Mouse (Mus musculus) hindbrain, embryonic 10.5 days (tissue): ENCODE data around the gene Abca3. TPM values are rescaled to one million over a fixed set of nuclear protein-coding genes. Genes with fewer than 3 reads are reported as not detected.
A peak's percentile ranks its signal among the peaks of the same experiment; 100 is the strongest.
"Not testable (repeated sequence)": the region's sequence is repeated elsewhere in the genome, so short reads cannot be mapped to it uniquely, and the experiment has no call there.

Experiments
- DNase-seq: peaks from one replicate; pipeline ENCODE4 v3.0.0-alpha.2; 2017; ENCODE audit warnings: low spot score
- H3K27ac ChIP-seq: fragments of 300-500 bp; sonication (generic); 2 replicates; pipeline ENCODE4 v1.5.1; 2016; ENCODE audit warnings: mild to moderate bottlenecking, moderate library complexity
- H3K27me3 ChIP-seq: fragments of 300-500 bp; sonication (generic); 2 replicates; pipeline ENCODE4 v1.6.1; 2016; ENCODE audit warnings: mild to moderate bottlenecking; ENCODE audit not compliant: poor library complexity, insufficient read depth, severe bottlenecking
- H3K36me3 ChIP-seq: fragments of 300-500 bp; sonication (generic); 2 replicates; pipeline ENCODE4 v1.6.1; 2016; ENCODE audit warnings: mild to moderate bottlenecking, moderate library complexity
- H3K4me1 ChIP-seq: fragments of 300-500 bp; sonication (generic); replicated peaks from 2 replicates; pipeline ENCODE4 v1.6.1; 2016; ENCODE audit warnings: mild to moderate bottlenecking
- H3K4me3 ChIP-seq: fragments of 300-500 bp; sonication (generic); 2 replicates; pipeline ENCODE4 v1.5.1; 2016; ENCODE audit warnings: mild to moderate bottlenecking, moderate library complexity
- H3K9me3 ChIP-seq: fragments of 300-500 bp; sonication (generic); 2 replicates; pipeline ENCODE4 v1.6.1; 2016; ENCODE audit warnings: mild to moderate bottlenecking, moderate library complexity
- whole genome bisulfite sequencing: fragments of 180-500 bp; shearing (Covaris S2); methylation state at CpG from one replicate; pipeline ENCODE4 v1.1.7; 2016; 5-methylcytosine and 5-hydroxymethylcytosine counted together
- polyA plus RNA-seq: library from polyadenylated mRNA; unstranded; fragments of >200 nt; fragmentation: Nextera tagmentation; extraction: Ambion mirVana; gene quantifications from 2 replicates; pipeline ENCODE4 v1.2.1, GENCODE M21; 2016

Abca3 gene
- polyA plus RNA-seq, 1 experiment from 2014 or later, result 13.7 TPM

- H3K27ac ChIP-seq, result no peak overlapping the region
- peaks cover 35% of the 10 kb centered on the region for H3K36me3 ChIP-seq
- H3K4me1 ChIP-seq, result peaks cover 19% of the 10 kb centered on the region
- DNase-seq, result no peak
- H3K27me3 ChIP-seq, result no peaks in the 10 kb centered on the region
- WGBS, result 88% methylated on average over 2 of the region's 2 CpGs
- no peak overlapping the region for H3K4me3 ChIP-seq
- H3K9me3 ChIP-seq, result no peaks in the 10 kb centered on the region
These were observed 101.6 kb downstream of the Abca3 start for GRCm38 (mm10) chr17:24453372-24453771.

- Histone ChIP-seq H3K27me3 (no peaks in the 10 kb centered on the region), H3K9me3 (no peaks in the 10 kb centered on the region), H3K27ac (peak overlapping the region; percentile 95), H3K4me3 (peak overlapping the region; percentile 92), H3K4me1 (peaks cover 19% of the 10 kb centered on the region), H3K36me3 (peaks cover 26% of the 10 kb centered on the region)
- 15% methylated on average over 14 of the region's 14 CpGs for WGBS
- no peak for DNase-seq
These were observed 102.5 kb downstream of the Abca3 start for GRCm38 (mm10) chr17:24454218-24454755.

DNA sequence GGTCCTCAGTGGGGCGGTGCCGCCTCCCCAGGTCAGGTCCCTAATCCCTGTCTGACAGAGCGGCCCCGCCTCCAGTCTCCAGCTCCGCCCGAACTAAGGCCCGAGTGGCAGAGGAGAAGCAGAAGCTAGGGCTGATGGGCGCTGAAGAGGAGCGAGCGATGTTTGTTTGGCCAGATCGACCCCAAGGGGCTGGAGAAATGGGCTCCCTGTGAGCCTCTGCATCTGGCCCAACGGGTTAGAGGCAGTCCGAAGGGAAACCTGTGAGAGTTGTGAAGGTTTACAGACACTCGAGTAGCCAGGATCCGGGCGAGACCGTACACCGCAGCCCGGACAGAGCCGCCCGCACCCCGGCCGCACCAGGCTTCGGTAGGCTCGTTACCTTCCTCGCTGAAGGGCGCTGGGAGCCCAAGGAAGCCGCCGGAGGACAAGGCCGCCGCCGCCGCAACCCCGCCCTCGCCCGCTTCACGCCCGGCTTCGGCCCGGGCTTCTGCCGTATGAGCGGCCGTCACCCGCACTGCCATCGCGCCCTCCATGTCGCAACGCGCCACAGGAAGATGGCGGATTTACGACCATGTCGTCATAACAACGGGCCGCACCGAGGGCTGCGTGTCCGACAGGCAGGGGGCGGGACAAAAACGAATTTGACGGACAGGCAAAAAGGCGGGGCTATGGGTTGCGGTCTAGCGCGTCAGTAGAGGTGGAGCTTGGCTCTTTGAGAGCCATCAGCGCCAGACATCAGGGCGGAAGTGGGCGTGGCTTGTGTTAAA is 103.2 kb downstream of the Abca3 start:
- under 1% methylated on average over 67 of the region's 67 CpGs for WGBS
- Histone ChIP-seq H3K9me3 (no peaks in the 10 kb centered on the region), H3K4me1 (peaks cover 19% of the 10 kb centered on the region), H3K4me3 (peak overlapping the region; percentile 92), H3K36me3 (peaks cover 19% of the 10 kb centered on the region), H3K27me3 (no peaks in the 10 kb centered on the region), H3K27ac (peak overlapping the region; percentile 95)
- peak; percentile 100 for DNase-seq

GRCm38 (mm10) chr17:24455523-24456206 is 103.9 kb downstream of the Abca3 start:
- H3K4me3 ChIP-seq, result peak overlapping the region; percentile 92
- H3K27ac ChIP-seq, result peak overlapping the region; percentile 95
- H3K4me1 ChIP-seq, result peaks cover 19% of the 10 kb centered on the region
- DNase-seq, H3K27me3 ChIP-seq, H3K9me3 ChIP-seq: not testable (repeated sequence)
- 47% methylated on average over 10 of the region's 10 CpGs for WGBS
- peaks cover 12% of the 10 kb centered on the region for H3K36me3 ChIP-seq

Other genes with a start within 250 kb of the Abca3 start
- gene Pdpk1, start 201.0 kb upstream of the Abca3 start, polyA plus RNA-seq, result 30.4 and 32.9 TPM in 2 replicates
- 42.9 and 50.0 TPM in 2 replicates for gene Amdhd2, start 188.2 kb upstream of the Abca3 start, polyA plus RNA-seq
- gene Atp6v0c, start 182.2 kb upstream of the Abca3 start, polyA plus RNA-seq, result 488 and 579 TPM in 2 replicates
- gene Tbc1d24, start 146.4 kb upstream of the Abca3 start, polyA plus RNA-seq, result 6.0 and 6.4 TPM in 2 replicates
- gene Ntn3, start 142.4 kb upstream of the Abca3 start, polyA plus RNA-seq, result 4.8 and 7.3 TPM in 2 replicates
- gene Tedc2, start 131.1 kb upstream of the Abca3 start, polyA plus RNA-seq, result 19.3 and 22.4 TPM in 2 replicates
- gene Ccnf, start 100.5 kb upstream of the Abca3 start, polyA plus RNA-seq, result 97.9 and 115 TPM in 2 replicates
- not detected in 2 replicates for gene Abca17, start 882 bp upstream of the Abca3 start, polyA plus RNA-seq
- gene Rnps1, start 62.6 kb downstream of the Abca3 start, polyA plus RNA-seq, result 423 and 452 TPM in 2 replicates
- gene Eci1, start 74.7 kb downstream of the Abca3 start, polyA plus RNA-seq, result 74.9 and 77.3 TPM in 2 replicates
- gene Dnase1l2, start 91.2 kb downstream of the Abca3 start, polyA plus RNA-seq, result 3.0 and 4.3 TPM in 2 replicates
- gene E4f1, start 118.4 kb downstream of the Abca3 start, polyA plus RNA-seq, result 37.8 and 40.1 TPM in 2 replicates
- gene Pgp, start 118.4 kb downstream of the Abca3 start, polyA plus RNA-seq, result 80.9 and 81.8 TPM in 2 replicates
- 0.61 and 2.5 TPM in 2 replicates for gene Bricd5, start 121.9 kb downstream of the Abca3 start, polyA plus RNA-seq
- gene Mlst8, start 127.1 kb downstream of the Abca3 start, polyA plus RNA-seq, result 35.1 and 36.0 TPM in 2 replicates
- 6.8 and 10.2 TPM in 2 replicates for gene Caskin1, start 136.7 kb downstream of the Abca3 start, polyA plus RNA-seq
- 93.6 and 96.4 TPM in 2 replicates for gene Traf7, start 176.0 kb downstream of the Abca3 start, polyA plus RNA-seq
- 1.8 and 3.0 TPM in 2 replicates for gene Rab26, start 182.3 kb downstream of the Abca3 start, polyA plus RNA-seq
- 11.9 and 21.7 TPM in 2 replicates for gene Pkd1, start 197.9 kb downstream of the Abca3 start, polyA plus RNA-seq